Mouse (Mus musculus) thymus, adult 2 months (tissue): ENCODE results near the gene Prrc2b.

ENCODE experiments used
- CTCF ChIP-seq: fragments of 200-500 bp; IDR thresholded peaks from 2 replicates; pipeline ENCODE4 v1.5.1; 2012; ENCODE audit warnings: mild to moderate bottlenecking, control low read depth, low read length, moderate library complexity, borderline replicate concordance; ENCODE audit not compliant: control insufficient read depth, poor library complexity, insufficient read depth; ENCODE audit errors: extremely low read depth
- POLR2A ChIP-seq: fragments of 200-500 bp; IDR thresholded peaks from 2 replicates; pipeline ENCODE4 v1.6.1; 2012; ENCODE audit warnings: mild to moderate bottlenecking, low read length, control low read depth, moderate library complexity; ENCODE audit not compliant: control insufficient read depth, poor library complexity, insufficient read depth; ENCODE audit errors: extremely low read depth

DNA sequence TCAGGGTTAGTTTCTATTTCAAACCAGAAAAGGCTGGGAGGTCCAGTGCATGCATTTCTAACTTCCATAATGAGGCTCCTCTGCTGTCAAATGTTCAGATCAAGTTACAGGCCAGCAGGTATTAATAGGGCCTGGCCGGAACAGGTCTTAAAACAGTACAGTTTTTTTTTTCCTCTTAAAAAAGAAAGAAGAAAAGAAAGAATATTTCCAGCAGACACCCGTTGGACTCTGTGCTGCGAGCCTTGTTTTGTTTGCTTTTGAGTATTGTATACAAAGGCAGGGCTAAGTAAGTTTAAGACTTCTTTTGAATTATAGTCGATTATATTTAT lies 2.9 kb downstream of the Prrc2b start:
- no peak for TF ChIP-seq CTCF
- no peak for TF ChIP-seq POLR2A
